Mouse (Mus musculus) midbrain, embryonic 16.5 days (tissue): ENCODE results near the gene Asprv1. TPM values are rescaled to one million over a fixed set of nuclear protein-coding genes. Genes with fewer than 3 reads are reported as not detected.
A peak's percentile ranks its signal among the peaks of the same experiment; 100 is the strongest.

Source experiments
- ATAC-seq: fragments of 200-750 bp; cut with Nextera tagmentation; 2 replicates; pipeline ENCODE4 v1.8.0; 2017; ENCODE audit warnings: moderate TSS enrichment
- H3K27ac ChIP-seq: fragments of 300-500 bp; sonication (generic); 2 replicates; pipeline ENCODE4 v1.5.1; 2014; ENCODE audit warnings: mild to moderate bottlenecking, low read length, mixed read lengths
- H3K27me3 ChIP-seq: fragments of 300-500 bp; sonication (generic); 2 replicates; pipeline ENCODE4 v1.6.1; 2014; ENCODE audit warnings: low read depth, low read length, mixed read lengths; ENCODE audit not compliant: control insufficient read depth, insufficient read depth
- H3K36me3 ChIP-seq: fragments of 300-500 bp; sonication (generic); 2 replicates; pipeline ENCODE4 v1.6.1; 2014; ENCODE audit warnings: mild to moderate bottlenecking, low read length, moderate library complexity, mixed read lengths; ENCODE audit not compliant: control insufficient read depth, insufficient read depth
- H3K4me1 ChIP-seq: fragments of 300-500 bp; sonication (generic); 2 replicates; pipeline ENCODE4 v1.6.1; 2014; ENCODE audit warnings: mild to moderate bottlenecking, low read length, mixed read lengths; ENCODE audit not compliant: control insufficient read depth, insufficient read depth
- H3K4me2 ChIP-seq: fragments of 300-500 bp; sonication (generic); 2 replicates; pipeline ENCODE4 v1.6.1; 2014; ENCODE audit warnings: mild to moderate bottlenecking, low read length, mixed read lengths
- H3K4me3 ChIP-seq: fragments of 300-500 bp; sonication (generic); 2 replicates; pipeline ENCODE4 v1.5.1; 2014; ENCODE audit warnings: low read depth, mild to moderate bottlenecking, low read length, moderate library complexity, mixed read lengths
- H3K9ac ChIP-seq: fragments of 300-500 bp; sonication (generic); 2 replicates; pipeline ENCODE4 v1.6.1; 2014; ENCODE audit warnings: low read depth, low read length, mixed read lengths
- H3K9me3 ChIP-seq: fragments of 300-500 bp; sonication (generic); replicated peaks from 2 replicates; pipeline ENCODE4 v1.6.1; 2014; ENCODE audit warnings: mild to moderate bottlenecking, low read length, mixed read lengths; ENCODE audit not compliant: control insufficient read depth, poor library complexity, severe bottlenecking
- WGBS: fragments of 180-500 bp; shearing (Covaris S2); extraction: QIAGEN DNeasy Blood & Tissue Kit; methylation state at CpG from one replicate; pipeline ENCODE4 v1.1.7; 2014; 5-methylcytosine and 5-hydroxymethylcytosine counted together
- polyA plus RNA-seq: library from polyadenylated mRNA; unstranded; fragments of >200 nt; fragmentation: Nextera tagmentation; extraction: Ambion mirVana; gene quantifications from 2 replicates; pipeline ENCODE4 v1.2.1, GENCODE M21; 2015

Gene Asprv1
- polyA plus RNA-seq, 1 experiment from 2014 or later = 0.62 TPM

- 73% methylated on average over 5 of the region's 5 CpGs for WGBS
- Histone ChIP-seq H3K9me3 (no peaks in the 10 kb centered on the region), H3K27me3 (no peaks in the 10 kb centered on the region), H3K4me2 (no peak overlapping the region), H3K27ac (peak overlapping the region; percentile 92), H3K9ac (no peak overlapping the region), H3K4me1 (peaks cover 19% of the 10 kb centered on the region), H3K4me3 (no peak overlapping the region), H3K36me3 (no peaks in the 10 kb centered on the region)
- ATAC-seq = no peak
Measured at GRCm38 (mm10) chr6:86586070-86586469, 41.9 kb upstream of the Asprv1 start.

GRCm38 (mm10) chr6:86588429-86588828, 39.5 kb upstream of the Asprv1 start:
- no peak overlapping the region for H3K4me3 ChIP-seq
- 85% methylated on average over 6 of the region's 7 CpGs for WGBS
- no peak for ATAC-seq

GRCm38 (mm10) chr6:86593146-86593897, 34.6 kb upstream of the Asprv1 start:
- H3K9ac ChIP-seq = no peak overlapping the region
- no peaks in the 10 kb centered on the region for H3K27me3 ChIP-seq
- 85% methylated on average over 10 of the region's 10 CpGs for WGBS
- H3K4me3 ChIP-seq = no peak overlapping the region
- H3K4me1 ChIP-seq = no peaks in the 10 kb centered on the region
- no peaks in the 10 kb centered on the region for H3K9me3 ChIP-seq
- H3K4me2 ChIP-seq = no peak overlapping the region
- no peak for ATAC-seq
- no peaks in the 10 kb centered on the region for H3K36me3 ChIP-seq
- no peak overlapping the region for H3K27ac ChIP-seq

More at GRCm38 (mm10) chr6:86588429-86588828, 39.5 kb upstream of the Asprv1 start:
- H3K27me3 ChIP-seq = no peaks in the 10 kb centered on the region
- H3K9ac ChIP-seq = no peak overlapping the region
- peaks cover 19% of the 10 kb centered on the region for H3K4me1 ChIP-seq
- H3K9me3 ChIP-seq = no peaks in the 10 kb centered on the region
- H3K36me3 ChIP-seq = no peaks in the 10 kb centered on the region
- no peak overlapping the region for H3K27ac ChIP-seq
- H3K4me2 ChIP-seq = no peak overlapping the region

GRCm38 (mm10) chr6:86594636-86595035, 33.3 kb upstream of the Asprv1 start:
- H3K27ac ChIP-seq = no peak overlapping the region
- H3K4me1 ChIP-seq = no peaks in the 10 kb centered on the region
- no peak overlapping the region for H3K9ac ChIP-seq
- no peaks in the 10 kb centered on the region for H3K9me3 ChIP-seq
- peak overlapping the region; percentile 11; the same call in 1 of the 2 replicates for H3K4me3 ChIP-seq
- no peak for ATAC-seq
- H3K4me2 ChIP-seq = peak overlapping the region; percentile 28
- no peaks in the 10 kb centered on the region for H3K36me3 ChIP-seq
- WGBS = 17% methylated on average over 9 of the region's 9 CpGs
- H3K27me3 ChIP-seq = no peaks in the 10 kb centered on the region

GRCm38 (mm10) chr6:86595865-86596440, 32.0 kb upstream of the Asprv1 start:
- no peak overlapping the region for H3K4me2 ChIP-seq
- ATAC-seq = no peak
- no peak overlapping the region for H3K9ac ChIP-seq
- H3K27me3 ChIP-seq = no peaks in the 10 kb centered on the region
- 87% methylated on average over 17 of the region's 17 CpGs for WGBS
- no peak overlapping the region for H3K4me3 ChIP-seq
- H3K9me3 ChIP-seq = 0 out of 2 replicates have a peak, but pooled peaks cover 2% of the 10 kb centered on the region
- no peak overlapping the region for H3K27ac ChIP-seq
- no peaks in the 10 kb centered on the region for H3K4me1 ChIP-seq
- H3K36me3 ChIP-seq = no peaks in the 10 kb centered on the region

- no peak for ATAC-seq
- no peaks in the 10 kb centered on the region for H3K36me3 ChIP-seq
Measured at GRCm38 (mm10) chr6:86598742-86599193, 29.2 kb upstream of the Asprv1 start.

GRCm38 (mm10) chr6:86599197-86599596, 28.8 kb upstream of the Asprv1 start:
- Histone ChIP-seq H3K4me1 (no peaks in the 10 kb centered on the region), H3K36me3 (no peaks in the 10 kb centered on the region), H3K9ac (no peak overlapping the region), H3K27me3 (no peaks in the 10 kb centered on the region), H3K9me3 (0 out of 2 replicates have a peak, but pooled peaks cover 2% of the 10 kb centered on the region), H3K27ac (no peak overlapping the region), H3K4me2 (no peak overlapping the region), H3K4me3 (no peak overlapping the region)
- WGBS = 16% methylated on average over 4 of the region's 4 CpGs
- ATAC-seq = 0 out of 2 replicates have a peak, but pooled peaks have one; percentile 21

More at GRCm38 (mm10) chr6:86598742-86599193, 29.2 kb upstream of the Asprv1 start:
- Histone ChIP-seq H3K27ac (no peak overlapping the region), H3K9me3 (0 out of 2 replicates have a peak, but pooled peaks cover 2% of the 10 kb centered on the region), H3K4me1 (no peaks in the 10 kb centered on the region), H3K4me2 (no peak overlapping the region), H3K9ac (no peak overlapping the region), H3K27me3 (no peaks in the 10 kb centered on the region), H3K4me3 (no peak overlapping the region)
- 82% methylated on average over 5 of the region's 5 CpGs for WGBS

GRCm38 (mm10) chr6:86599951-86600414, 28.0 kb upstream of the Asprv1 start:
- ATAC-seq = no peak
- Histone ChIP-seq H3K9ac (no peak overlapping the region), H3K27ac (no peak overlapping the region), H3K4me2 (no peak overlapping the region), H3K36me3 (no peaks in the 10 kb centered on the region), H3K27me3 (no peaks in the 10 kb centered on the region), H3K4me3 (no peak overlapping the region), H3K4me1 (no peaks in the 10 kb centered on the region), H3K9me3 (0 out of 2 replicates have a peak, but pooled peaks cover 2% of the 10 kb centered on the region)
- WGBS = 63% methylated on average over 6 of the region's 6 CpGs

- no peak for ATAC-seq
- no peaks in the 10 kb centered on the region for H3K27me3 ChIP-seq
- no peaks in the 10 kb centered on the region for H3K36me3 ChIP-seq
- no peaks in the 10 kb centered on the region for H3K4me1 ChIP-seq
- no peak overlapping the region for H3K4me3 ChIP-seq
- 67% methylated on average over 7 of the region's 7 CpGs for WGBS
- no peak overlapping the region for H3K27ac ChIP-seq
- no peak overlapping the region for H3K4me2 ChIP-seq
- H3K9me3 ChIP-seq = 0 out of 2 replicates have a peak, but pooled peaks cover 2% of the 10 kb centered on the region
- H3K9ac ChIP-seq = no peak overlapping the region
Measured at GRCm38 (mm10) chr6:86605260-86605659, 22.7 kb upstream of the Asprv1 start.
